8 mouse cellular contexts compared by ENCODE assay signal in the genomic region with DNA sequence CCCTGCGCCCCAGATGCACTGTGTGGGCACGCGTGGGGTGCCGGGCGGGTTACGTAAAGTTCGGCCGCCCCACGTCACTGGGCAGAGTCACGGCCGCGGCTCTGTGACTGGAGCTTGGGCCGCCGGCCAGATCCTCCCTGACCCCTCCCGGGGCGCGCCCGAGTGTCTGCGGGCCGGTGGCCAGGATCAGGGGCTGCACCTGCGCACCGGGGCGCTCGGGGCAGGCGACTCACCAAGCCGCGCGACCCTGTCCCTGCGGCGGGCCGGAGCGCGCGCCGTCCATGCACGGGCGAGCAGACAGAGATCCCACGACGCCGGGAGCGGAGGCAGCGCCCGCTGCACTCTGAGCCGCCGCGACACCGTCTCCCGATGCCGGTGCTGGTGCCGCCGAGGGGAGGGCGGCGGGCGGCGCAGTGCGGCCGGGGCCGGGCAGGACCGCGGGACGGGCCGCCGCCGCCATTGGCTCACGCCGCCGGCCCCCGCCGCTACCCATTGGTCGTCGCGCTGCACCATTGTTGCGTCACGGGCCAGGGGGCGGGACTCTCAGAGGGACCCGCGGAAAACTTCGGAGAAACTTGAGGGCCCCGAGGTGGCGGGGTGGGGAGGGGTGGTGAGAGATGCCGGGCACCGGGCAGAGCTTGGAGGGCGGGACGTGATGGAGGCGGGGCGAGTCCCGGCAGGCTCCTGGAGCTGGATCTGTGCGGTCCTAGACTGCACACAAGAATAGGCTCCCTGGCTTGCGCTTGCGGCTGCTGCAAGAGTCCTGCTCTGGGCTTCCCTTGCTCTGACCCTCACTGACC. TPM values are rescaled to one million over a fixed set of nuclear protein-coding genes. Genes with fewer than 3 reads are reported as not detected.
DNase-seq lines count a peak whose midpoint lies in the region; ATAC-seq and TF ChIP-seq lines count a peak whose summit lies in the region.

A gene (minus strand): TSS at position 434 of the 800 bp plus-strand sequence.

- H3K4me1 ChIP-seq in MEL (ENCODE audit: control insufficient read depth in 1 of 2, insufficient read depth in 2 of 2, low read length in 2 of 2), result peaks cover 19 to 39% of the 10 kb centered on the region in 2 experiments
- H3K4me1 ChIP-seq in cerebellum, adult 2 months (ENCODE audit: control insufficient read depth, insufficient read depth, low read length), result peaks cover 37% of the 10 kb centered on the region
- no peaks in the 10 kb centered on the region for H3K4me1 ChIP-seq in forebrain, postnatal 0 days (ENCODE audit: insufficient read depth)
- peaks cover 12% of the 10 kb centered on the region for H3K4me1 ChIP-seq in lung, embryonic 15.5 days

- H3K27me3 ChIP-seq in MEL (ENCODE audit: control insufficient read depth in 1 of 2, insufficient read depth in 2 of 2, low read length in 2 of 2), result no peaks in the 10 kb centered on the region
- H3K27me3 ChIP-seq in cerebellum, adult 2 months (ENCODE audit: control insufficient read depth, insufficient read depth, low read length), result no peaks in the 10 kb centered on the region
- no peaks in the 10 kb centered on the region for H3K27me3 ChIP-seq in forebrain, postnatal 0 days (ENCODE audit: insufficient read depth, low read length)
- no peaks in the 10 kb centered on the region for H3K27me3 ChIP-seq in lung, embryonic 15.5 days

- peaks cover 12% of the 10 kb centered on the region for H3K79me2 ChIP-seq in MEL (ENCODE audit: control insufficient read depth, insufficient read depth, low read length, poor library complexity)

- peak within 1 kb of the TSS; percentile 53 for H3K27ac ChIP-seq in MEL (ENCODE audit: control insufficient read depth, low read depth, low read length)
- peak within 1 kb of the TSS; percentile 97 for H3K27ac ChIP-seq in cerebellum, adult 2 months (ENCODE audit: insufficient read depth, low read length)
- H3K27ac ChIP-seq in forebrain, postnatal 0 days (ENCODE audit: low read depth, low read length), result no peak within 1 kb of the TSS
- peak within 1 kb of the TSS; percentile 79 for H3K27ac ChIP-seq in lung, embryonic 15.5 days

- no peak for TF ChIP-seq EP300 in MEL (IDR thresholded peaks at IDR 0.05; ENCODE audit: low read depth in 1 of 2, low read length in 2 of 2)

- WGBS in cerebellum, adult 2 months, result under 1% methylated on average over 88 of the region's 90 CpGs
- WGBS in forebrain, postnatal 0 days, result 1% methylated on average over 84 of the region's 90 CpGs
- under 1% methylated on average over 84 of the region's 90 CpGs for WGBS in lung, embryonic 15.5 days

- H3K4me3 ChIP-seq in MEL (ENCODE audit: control insufficient read depth in 1 of 2, insufficient read depth in 1 of 2, low read depth in 2 of 2, low read length in 2 of 2), result peak within 1 kb of the TSS; percentile 89 to 94
- H3K4me3 ChIP-seq in cerebellum, adult 2 months (replicated peaks; ENCODE audit: insufficient read depth, low read depth, low read length), result peak within 1 kb of the TSS; percentile 92
- H3K4me3 ChIP-seq in forebrain, postnatal 0 days (ENCODE audit: low read depth, low read length), result peak within 1 kb of the TSS; percentile 61
- peak within 1 kb of the TSS; percentile 86 for H3K4me3 ChIP-seq in lung, embryonic 15.5 days

- H3K4me2 ChIP-seq in forebrain, postnatal 0 days (ENCODE audit: low read depth), result peak within 1 kb of the TSS; percentile 91
- H3K4me2 ChIP-seq in lung, embryonic 15.5 days, result peak within 1 kb of the TSS; percentile 99

- H3K9me3 ChIP-seq in MEL (replicated peaks; ENCODE audit: insufficient read depth, low read length), result no peaks in the 10 kb centered on the region
- no peaks in the 10 kb centered on the region for H3K9me3 ChIP-seq in forebrain, postnatal 0 days (ENCODE audit: low read length)
- H3K9me3 ChIP-seq in lung, embryonic 15.5 days, result no peaks in the 10 kb centered on the region

- no peak for TF ChIP-seq RAD21 in MEL (IDR thresholded peaks at IDR 0.05; ENCODE audit: low read depth, low read length)

- TF ChIP-seq CTCF in MEL (IDR thresholded peaks at IDR 0.05 in 2 of 3, conservative IDR thresholded peaks at IDR 0.05 in 1 of 3; ENCODE audit: control insufficient read depth in 1 of 3, insufficient read depth in 1 of 3, low read depth in 2 of 3, low read length in 3 of 3, poor library complexity in 1 of 3, severe bottlenecking in 1 of 3), result no peak
- no peak for TF ChIP-seq CTCF in cerebellum, adult 2 months (IDR thresholded peaks at IDR 0.05; ENCODE audit: borderline replicate concordance, insufficient read depth, low read depth, low read length)
- TF ChIP-seq CTCF in forebrain, postnatal 0 days (IDR thresholded peaks at IDR 0.05; ENCODE audit: low read depth), result no peak

- peak; percentile 95 for DNase-seq in MEL (ENCODE audit: low read depth, low spot score)
- DNase-seq in cerebellum, adult 2 months, result peak; percentile 93
- DNase-seq in forebrain, postnatal 0 days, result peak; percentile 87
- DNase-seq in heart, postnatal 4 days, result peak; percentile 98
- peak; percentile 89 to 90 for DNase-seq in layer of hippocampus, adult 8-10 months (ENCODE audit: low spot score in 2 of 2)
- peak; percentile 96 for DNase-seq in ovary, adult 18-20 months (ENCODE audit: low spot score)
- DNase-seq in thymus, postnatal 10 days (ENCODE audit: low spot score in 2 of 2), result peak; percentile 97 to 98

- peak; percentile 98 for ATAC-seq in forebrain, postnatal 0 days
- ATAC-seq in lung, embryonic 15.5 days (ENCODE audit: borderline replicate concordance, extremely low read depth, low FRiP score, low TSS enrichment), result peak; percentile 97

- peaks cover 0 to 22% of the 10 kb centered on the region in 2 experiments; a peak in 2 of 4 replicates for H3K36me3 ChIP-seq in MEL (ENCODE audit: control insufficient read depth in 1 of 2, insufficient read depth in 2 of 2, low read length in 2 of 2)
- peaks cover 4% of the 10 kb centered on the region; the same call in 1 of the 2 replicates for H3K36me3 ChIP-seq in forebrain, postnatal 0 days (ENCODE audit: insufficient read depth)
- peaks cover 17% of the 10 kb centered on the region for H3K36me3 ChIP-seq in lung, embryonic 15.5 days

- H3K9ac ChIP-seq in MEL (ENCODE audit: control insufficient read depth, low read depth, low read length, poor library complexity, severe bottlenecking), result peak within 1 kb of the TSS; percentile 92
- H3K9ac ChIP-seq in forebrain, postnatal 0 days, result peak within 1 kb of the TSS; percentile 67
- peak within 1 kb of the TSS; percentile 76 for H3K9ac ChIP-seq in lung, embryonic 15.5 days

- TF ChIP-seq POLR2A in MEL (IDR thresholded peaks at IDR 0.05; ENCODE audit: control insufficient read depth in 1 of 2, insufficient read depth in 1 of 2, low read depth in 1 of 2, low read length in 2 of 2, poor library complexity in 1 of 2), result peak; percentile 73 to 89
- TF ChIP-seq POLR2A in cerebellum, adult 2 months (IDR thresholded peaks at IDR 0.05; ENCODE audit: borderline replicate concordance, insufficient read depth, low read length), result peak; percentile 55

TF ChIP-seq in MEL, 35 proteins besides CTCF, POLR2A, EP300 and RAD21:
- TF ChIP-seq SMC3 (IDR thresholded peaks at IDR 0.05; ENCODE audit: low read depth, low read length) (no peak), ZMIZ1 (IDR thresholded peaks at IDR 0.05; ENCODE audit: low read depth, low read length) (peak; percentile 36; the same call in 1 of the 2 replicates), POLR2AphosphoS2 (IDR thresholded peaks at IDR 0.05; ENCODE audit: low read length) (peak; percentile 62; the same call in 1 of the 2 replicates), MAX (IDR thresholded peaks at IDR 0.05; ENCODE audit: low read length) (peak; percentile 47), TCF12 (IDR thresholded peaks at IDR 0.05; ENCODE audit: low read depth, low read length) (no peak), ZNF384 (IDR thresholded peaks at IDR 0.05; ENCODE audit: low read depth, low read length) (no peak), TAL1 (IDR thresholded peaks at IDR 0.05; ENCODE audit: low read length) (no peak), MXI1 (IDR thresholded peaks at IDR 0.05; ENCODE audit: low read depth, low read length) (no peak; the same call in 1 of the 2 replicates), RCOR1 (IDR thresholded peaks at IDR 0.05; ENCODE audit: low read depth, low read length) (no peak), ELF1 (IDR thresholded peaks at IDR 0.05; ENCODE audit: low read depth, low read length) (no peak), NELFE (IDR thresholded peaks at IDR 0.05; ENCODE audit: low read depth, low read length) (peak; percentile 55), MAZ (IDR thresholded peaks at IDR 0.05; ENCODE audit: low read depth, low read length) (peak; percentile 47; the same call in 1 of the 2 replicates), MAFK (IDR thresholded peaks at IDR 0.05; ENCODE audit: borderline replicate concordance, low read depth, low read length) (no peak), ZC3H11A (IDR thresholded peaks at IDR 0.05; ENCODE audit: low read depth, low read length) (no peak), NRF1 (IDR thresholded peaks at IDR 0.05; ENCODE audit: insufficient read depth, low read depth, low read length, poor library complexity, severe bottlenecking) (peak; percentile 60), ETS1 (IDR thresholded peaks at IDR 0.05; ENCODE audit: low read depth, low read length) (no peak), CHD1 (IDR thresholded peaks at IDR 0.05; ENCODE audit: low read depth, low read length) (no peak), UBTF (IDR thresholded peaks at IDR 0.05; ENCODE audit: borderline replicate concordance, insufficient read depth, low read depth, low read length) (0 out of 2 replicates have a peak, but pooled peaks have one; percentile 9), SIN3A (IDR thresholded peaks at IDR 0.05; ENCODE audit: low read length) (no peak; the same call in 1 of the 2 replicates)

RNA-seq across cellular contexts. Expression of the gene that starts here (rescaled TPM):
- total RNA-seq in MEL (2012; rRNA removed), result 17.8 and 26.0 TPM in 2 replicates
- 10 to 100 TPM in 1 of 2 experiments, not detected in 1; 13.8 TPM for polyA plus RNA-seq in MEL (2012; ENCODE audit: insufficient read depth in 1 of 2, insufficient read length in 2 of 2, low read depth in 1 of 2, low replicate concordance in 2 of 2, missing spikeins in 1 of 2)
- polyA plus RNA-seq in cerebellum, adult 2 months (2012; rRNA removed), result 53.3 and 54.8 TPM in 2 replicates
- total RNA-seq in forebrain, postnatal 0 days (2014; rRNA removed), result 7.6 and 8.7 TPM in 2 replicates
- polyA plus RNA-seq in forebrain, postnatal 0 days (2015; fragmentation: Nextera tagmentation; extraction: Ambion mirVana), result 7.8 and 10.2 TPM in 2 replicates
- total RNA-seq in heart, postnatal 4 days (2021), result 10 to 100 TPM; 22.4 to 28.0 TPM
- 10 to 100 TPM; 12.5 to 14.0 (median 12.8) TPM for total RNA-seq in layer of hippocampus, adult 8-10 months (2022)
- polyA plus RNA-seq in lung, embryonic 15.5 days (2015; fragmentation: Nextera tagmentation; extraction: Ambion mirVana), result 13.3 and 13.6 TPM in 2 replicates
